Mouse (Mus musculus) ES-E14 (cell line): ENCODE measurements around the gene Cat. TPM values are rescaled to one million over a fixed set of nuclear protein-coding genes. Genes with fewer than 3 reads are reported as not detected.

Source experiments
- DNase-seq: peaks from one replicate; pipeline ENCODE4 v3.0.0-alpha.2; 2013; ENCODE audit warnings: low read depth, low spot score
- H3K27ac ChIP-seq: 2 replicates; pipeline ENCODE4 v1.5.1; 2012; ENCODE audit warnings: low read depth, mild to moderate bottlenecking, low read length, moderate library complexity, mixed read lengths; ENCODE audit not compliant: poor library complexity, insufficient read depth, severe bottlenecking
- H3K36me3 ChIP-seq: 2 replicates; pipeline ENCODE4 v1.6.1; 2012; ENCODE audit warnings: mild to moderate bottlenecking, low read length, moderate library complexity, mixed read lengths; ENCODE audit not compliant: control insufficient read depth, poor library complexity, insufficient read depth, severe bottlenecking
- H3K4me1 ChIP-seq, 2 experiments: fragments of 150-350 bp in 1 of 2; sonication (generic) in 1 of 2; 2 replicates each; pipeline ENCODE4 v1.6.1; 2012; ENCODE audit warnings: low read length in 2 of 2, mild to moderate bottlenecking in 1 of 2, mixed read lengths in 1 of 2; ENCODE audit not compliant: control insufficient read depth in 2 of 2, insufficient read depth in 2 of 2, poor library complexity in 1 of 2
- H3K4me3 ChIP-seq, 2 experiments: fragments of 150-350 bp in 1 of 2; sonication (generic) in 1 of 2; 2 replicates each; pipeline ENCODE4 v1.5.1; 2012; ENCODE audit warnings: low read length in 2 of 2, low read depth in 1 of 2, mild to moderate bottlenecking in 1 of 2, mixed read lengths in 1 of 2; ENCODE audit not compliant: insufficient read depth in 1 of 2, poor library complexity in 1 of 2, severe bottlenecking in 1 of 2
- H3K9ac ChIP-seq: 2 replicates; pipeline ENCODE4 v1.6.1; 2012; ENCODE audit warnings: low read depth, mild to moderate bottlenecking, low read length, mixed read lengths; ENCODE audit not compliant: poor library complexity, insufficient read depth, severe bottlenecking
- H3K9me3 ChIP-seq: fragments of 150-350 bp; sonication (generic); 2 replicates; pipeline ENCODE4 v1.6.1; 2012; ENCODE audit warnings: low read depth, mild to moderate bottlenecking, low read length; ENCODE audit not compliant: control insufficient read depth, insufficient read depth
- CHD2 ChIP-seq: IDR thresholded peaks from 2 replicates; pipeline ENCODE4 v1.6.1; 2014; ENCODE audit warnings: mild to moderate bottlenecking, low read depth, low read length, inconsistent platforms
- HCFC1 ChIP-seq: IDR thresholded peaks from 2 replicates; pipeline ENCODE4 v1.6.1; 2012; ENCODE audit warnings: low read length, inconsistent platforms, borderline replicate concordance; ENCODE audit not compliant: insufficient read depth
- MAFK ChIP-seq: IDR thresholded peaks from 2 replicates; pipeline ENCODE4 v1.6.1; 2014; ENCODE audit warnings: mild to moderate bottlenecking, low read depth, low read length, inconsistent platforms; ENCODE audit not compliant: insufficient read depth
- ZC3H11A ChIP-seq: IDR thresholded peaks from 2 replicates; pipeline ENCODE4 v1.6.1; 2012; ENCODE audit warnings: low read depth, mild to moderate bottlenecking, inconsistent platforms, low read length, borderline replicate concordance
- ZNF384 ChIP-seq: IDR thresholded peaks from 2 replicates; pipeline ENCODE4 v1.6.1; 2012; ENCODE audit warnings: low read depth, low read length, inconsistent platforms
- in situ Hi-C, 2 experiments: fragments of 600-800 bp; cut with MboI; formaldehyde crosslinking; loops; one replicate each; pipeline ENCODE4 v1.15.1; 2025; ENCODE audit warnings: low sequenced_read_pairs in 2 of 2, inconsistent platforms in 1 of 2; ENCODE audit not compliant: unreplicated experiment in 2 of 2
- total RNA-seq: library from RNA; depleted of rRNA; stranded (reverse); fragments of 300-350 nt; gene quantifications from 2 replicates; pipeline ENCODE4 v1.2.3, GENCODE M21; 2012; rRNA removed

Gene Cat
- total RNA-seq = 13.1 and 23.0 TPM in 2 replicates

- H3K9ac ChIP-seq = peak within 1 kb of the TSS; percentile 84
- peak; percentile 51; the same call in 1 of the 2 replicates for TF ChIP-seq CHD2
- no peak for TF ChIP-seq HCFC1
- H3K36me3 ChIP-seq = no peaks in the 10 kb centered on the region; the same call in 1 of the 2 replicates
- H3K4me3 ChIP-seq = peak within 1 kb of the TSS; percentile 81 to 92
- H3K9me3 ChIP-seq = no peaks in the 10 kb centered on the region
- H3K27ac ChIP-seq = peak within 1 kb of the TSS; percentile 1; the same call in 1 of the 2 replicates
- H3K4me1 ChIP-seq = peaks cover 0 to 5% of the 10 kb centered on the region in 2 experiments; a peak in 1 of 4 replicates
- peak; percentile 79 for DNase-seq
- in situ Hi-C loops = no loop called here
Observed at GRCm38 (mm10) chr2:103484617-103485401, at the start of gene Cat. Gene Cat (minus strand): TSS chr2:103485160.

DNA sequence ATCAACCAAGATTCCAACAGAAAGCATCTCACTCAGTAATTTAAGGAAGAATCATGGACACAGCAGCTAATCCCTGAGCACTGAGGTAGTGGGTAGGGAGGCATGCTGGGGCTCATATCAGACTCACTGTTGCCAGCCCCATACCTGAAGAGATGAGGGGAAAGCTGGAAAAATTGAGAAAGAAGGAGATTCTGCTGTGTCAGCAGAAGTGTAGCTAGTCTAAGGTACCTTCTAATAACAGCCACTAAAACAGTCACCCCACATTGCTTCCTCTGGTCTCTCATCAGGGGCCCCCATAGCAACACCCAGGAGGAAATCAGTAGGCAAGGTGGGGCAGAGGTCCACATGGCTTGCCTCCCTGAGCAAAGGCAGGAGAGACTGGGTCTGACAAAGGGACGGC, 40.6 kb upstream of the Cat start:
- Histone ChIP-seq H3K36me3 (no peaks in the 10 kb centered on the region), H3K9me3 (0 out of 2 replicates have a peak, but pooled peaks cover 2% of the 10 kb centered on the region), H3K9ac (no peak overlapping the region), H3K27ac (no peak overlapping the region), H3K4me3 (no peak overlapping the region), H3K4me1 (no peaks in the 10 kb centered on the region)
- no peak for DNase-seq
- in situ Hi-C loops = no loop called here
- TF ChIP-seq MAFK = peak; percentile 88
- TF ChIP-seq CHD2 = no peak
- TF ChIP-seq HCFC1 = no peak
- no peak for TF ChIP-seq ZNF384
- TF ChIP-seq ZC3H11A = no peak

GRCm38 (mm10) chr2:103516472-103516871, 31.5 kb upstream of the Cat start:
- no peaks in the 10 kb centered on the region for H3K4me1 ChIP-seq
- H3K9ac ChIP-seq = no peak overlapping the region
- no peak overlapping the region for H3K4me3 ChIP-seq
- no peak overlapping the region for H3K27ac ChIP-seq
- DNase-seq = no peak
- no peaks in the 10 kb centered on the region for H3K36me3 ChIP-seq
- in situ Hi-C loops = no loop called here
- no peaks in the 10 kb centered on the region for H3K9me3 ChIP-seq
- TF ChIP-seq CHD2 (no peak), HCFC1 (no peak), ZNF384 (no peak), MAFK (no peak)

GRCm38 (mm10) chr2:103515513-103516180, 30.7 kb upstream of the Cat start:
- Histone ChIP-seq H3K9me3 (no peaks in the 10 kb centered on the region), H3K4me1 (no peaks in the 10 kb centered on the region), H3K4me3 (no peak overlapping the region), H3K36me3 (no peaks in the 10 kb centered on the region), H3K27ac (no peak overlapping the region), H3K9ac (no peak overlapping the region)
- in situ Hi-C loops = no loop called here
- TF ChIP-seq HCFC1 (no peak), ZC3H11A (no peak), ZNF384 (no peak), CHD2 (no peak), MAFK (no peak)
- no peak for DNase-seq
